Mouse (Mus musculus) small intestine, adult 2 months (tissue): ENCODE measurements around the gene Arsa.

Experiments
- CTCF ChIP-seq: fragments of 200-500 bp; IDR thresholded peaks from 2 replicates; pipeline ENCODE4 v1.5.1; 2012; ENCODE audit warnings: low read depth, mild to moderate bottlenecking, control low read depth, inconsistent platforms, low read length, moderate library complexity, mixed read lengths; ENCODE audit not compliant: insufficient replicate concordance, insufficient read length; ENCODE audit errors: extremely low read depth
- POLR2A ChIP-seq: fragments of 200-500 bp; IDR thresholded peaks from 2 replicates; pipeline ENCODE4 v1.6.1; 2012; ENCODE audit warnings: low read depth, mild to moderate bottlenecking, control low read depth, inconsistent platforms, low read length, moderate library complexity

- TF ChIP-seq POLR2A (no peak), CTCF (no peak)
Measured at GRCm38 (mm10) chr15:89521951-89522350, 44.7 kb upstream of the Arsa start.
